Mouse (Mus musculus): ENCODE results near the gene Dnajc2. TPM values are rescaled to one million over a fixed set of nuclear protein-coding genes. Genes with fewer than 3 reads are reported as not detected.

The Dnajc2 gene
- total RNA-seq (2021), result 10 to 100 TPM; 13.5 to 17.6 TPM
- long read RNA-seq, experiment 1, transcript Dnajc2-201 (17 exons, 2,133 nt), result major isoform, 36 of 38 reads
- long read RNA-seq, experiment 1, partial matches to known transcripts, result 1 of 38 reads
- long read RNA-seq, experiment 1, other reads (novel, unspliced or antisense), result 0 of 38 reads
- long read RNA-seq, experiment 2, transcript Dnajc2-201 (17 exons, 2,133 nt), result major isoform, 26 of 30 reads
- long read RNA-seq, experiment 2, partial matches to known transcripts, result 1 of 30 reads
- long read RNA-seq, experiment 2, other reads (novel, unspliced or antisense), result 1 of 30 reads

GRCm38 (mm10) chr5:21785053-21785452, at the start of gene Dnajc2, which contains the start of gene Psmc2:
Gene Dnajc2, minus strand, starts transcription at chr5:21785251.
Gene Psmc2, plus strand, starts transcription at chr5:21785283.
- intact Hi-C loops (cut with DNase I), result no loop called here
- DNase-seq, result peak; percentile 91 to 93

GRCm38 (mm10) chr5:21831761-21832160, 46.7 kb upstream of the Dnajc2 start:
- intact Hi-C loops (cut with DNase I), result no loop called here
- DNase-seq, result no peak

DNA sequence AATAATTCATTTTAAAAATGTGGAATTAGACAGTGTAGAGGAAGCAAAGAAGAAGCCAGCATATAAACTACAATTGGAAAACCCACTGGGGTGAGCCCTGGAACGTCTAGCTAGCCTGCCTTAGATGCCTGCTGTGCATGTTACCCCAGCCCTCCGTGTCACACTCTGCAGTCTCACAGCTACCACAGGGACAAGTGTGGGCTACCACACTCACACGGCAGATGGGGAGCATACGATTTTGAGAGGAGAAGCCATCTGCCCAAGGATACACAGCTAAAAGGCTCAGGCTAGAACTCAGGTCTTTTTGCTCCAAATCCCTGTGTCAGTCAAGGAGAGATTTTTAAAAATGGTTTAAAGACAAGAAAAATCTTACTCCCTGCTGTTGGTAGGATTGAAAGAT, 43.8 kb upstream of the Dnajc2 start:
- no peak for DNase-seq
- intact Hi-C loops (cut with DNase I), result no loop called here

GRCm38 (mm10) chr5:21827643-21828042, 42.6 kb upstream of the Dnajc2 start:
- DNase-seq, result no peak
- intact Hi-C loops (cut with DNase I), result no loop called here

DNA sequence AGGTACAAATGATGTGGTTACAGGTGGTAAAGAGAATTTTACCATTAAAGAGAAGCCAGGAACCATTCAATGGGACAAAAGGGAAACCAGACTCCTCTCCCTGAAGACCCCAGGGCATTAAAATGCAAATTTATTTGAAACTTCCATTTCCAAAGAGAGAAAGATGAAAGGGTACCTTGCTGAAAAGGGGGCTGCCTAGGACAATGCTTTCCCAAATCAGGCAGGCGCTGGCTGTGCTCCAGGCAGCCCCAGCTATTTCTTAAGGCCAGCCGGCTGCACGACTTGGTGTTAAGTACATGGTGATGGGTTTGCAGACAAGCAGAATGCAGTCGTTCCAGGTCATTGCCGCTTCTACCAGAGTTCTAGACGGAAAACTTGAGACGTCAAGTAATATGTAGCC, 41.3 kb upstream of the Dnajc2 start:
- intact Hi-C loops (cut with DNase I), result no loop called here
- no peak for DNase-seq

DNA sequence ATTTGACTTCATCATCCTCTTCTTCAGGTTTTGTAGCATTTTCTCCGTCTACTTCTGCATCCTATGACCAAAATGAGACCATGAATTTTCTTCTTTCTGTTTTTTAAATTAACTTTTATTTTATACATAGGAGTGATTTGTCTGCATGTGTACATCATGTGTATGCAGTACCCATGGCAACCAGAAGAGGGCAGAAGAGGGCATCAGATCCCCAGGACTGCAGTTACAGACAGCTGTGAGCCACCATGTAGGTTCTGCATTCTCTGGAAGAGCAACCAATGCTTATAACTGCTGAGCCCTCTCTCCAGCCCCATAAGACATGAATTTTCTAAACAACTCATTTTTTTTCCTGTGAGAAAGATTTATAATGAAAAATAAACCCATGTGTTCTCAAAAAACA, 28.9 kb upstream of the Dnajc2 start:
- peak in 1 of 2 experiments; percentile 33 for DNase-seq

GRCm38 (mm10) chr5:21810924-21811323, 25.9 kb upstream of the Dnajc2 start:
- no peak for DNase-seq

More for the DNA sequence above, 28.9 kb upstream of the Dnajc2 start:
- intact Hi-C loops (cut with DNase I), result no loop called here

DNA sequence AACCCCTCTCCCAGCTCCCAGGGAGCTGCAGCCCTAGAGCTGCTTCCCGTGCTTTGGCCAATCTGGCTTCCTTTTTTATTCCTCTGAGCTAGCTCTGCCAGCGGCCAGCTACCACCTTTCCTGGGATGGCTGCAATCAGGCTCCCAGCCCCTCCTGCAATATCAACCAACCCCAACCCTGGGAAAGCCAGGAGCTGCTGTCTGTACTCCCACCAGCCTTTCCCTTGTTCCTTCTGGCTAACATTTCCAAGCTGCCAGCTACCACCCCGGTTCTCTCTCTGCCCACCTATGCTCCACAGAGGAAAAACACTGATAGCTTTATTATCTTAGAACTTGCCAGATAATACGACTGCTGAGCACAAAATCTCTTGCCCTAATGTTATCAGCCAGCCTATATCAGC, 19.8 kb upstream of the Dnajc2 start:
- no peak for DNase-seq
- intact Hi-C loops (cut with DNase I), result no loop called here

More at GRCm38 (mm10) chr5:21810924-21811323, 25.9 kb upstream of the Dnajc2 start:
- intact Hi-C loops (cut with DNase I), result no loop called here

DNA sequence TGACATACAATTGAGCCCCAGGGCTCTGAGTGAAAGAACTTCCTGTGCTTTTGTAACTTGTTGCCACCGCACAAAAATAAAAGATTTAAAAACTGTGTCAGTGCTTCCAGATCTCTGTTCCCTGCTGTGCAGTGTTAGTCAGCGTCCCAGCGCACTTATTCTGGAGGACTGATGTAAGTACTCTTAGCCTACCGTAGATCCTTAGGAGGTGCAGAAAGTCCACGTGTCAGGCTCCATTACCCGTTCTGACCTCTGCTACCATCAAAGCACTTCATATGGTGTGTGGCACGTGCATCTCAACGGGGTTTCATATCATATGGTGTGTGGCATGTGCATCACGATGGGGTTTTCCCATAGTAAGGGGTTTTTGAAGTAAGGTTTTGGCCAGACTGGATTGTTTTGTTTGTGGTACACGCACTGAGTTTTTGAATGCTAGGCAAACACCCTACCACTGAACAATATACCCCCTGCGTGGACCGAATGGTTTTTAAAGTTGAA, 18.7 kb upstream of the Dnajc2 start:
- intact Hi-C loops (cut with DNase I), result no loop called here
- DNase-seq, result no peak

- intact Hi-C loops (cut with DNase I), result no loop called here
- no peak for DNase-seq
Observed at GRCm38 (mm10) chr5:21802907-21803306, 17.9 kb upstream of the Dnajc2 start.

- intact Hi-C loops (cut with DNase I), result no loop called here
- DNase-seq, result no peak
Observed at GRCm38 (mm10) chr5:21792166-21792565, 7.1 kb upstream of the Dnajc2 start.

DNA sequence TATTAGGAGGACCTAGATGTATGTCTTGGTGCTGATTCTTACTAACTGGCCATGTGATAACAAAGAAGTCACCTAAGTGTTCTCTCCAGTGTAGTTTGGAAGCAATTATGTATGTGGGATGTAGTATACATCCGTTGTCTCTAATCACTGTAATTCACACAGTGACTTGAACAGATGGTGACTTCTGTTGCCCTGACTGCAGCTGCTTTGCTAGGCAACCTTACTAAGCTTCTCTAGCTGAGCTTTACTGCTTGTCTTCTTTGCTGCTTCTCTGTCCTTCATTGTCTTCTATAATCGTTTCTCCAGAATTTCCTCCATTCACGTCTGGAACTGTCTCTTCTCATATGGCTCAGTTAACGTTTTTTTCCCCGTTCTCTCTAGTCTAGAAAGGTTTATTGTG, 4.0 kb upstream of the Dnajc2 start:
- no peak for DNase-seq
- intact Hi-C loops (cut with DNase I), result no loop called here

DNA sequence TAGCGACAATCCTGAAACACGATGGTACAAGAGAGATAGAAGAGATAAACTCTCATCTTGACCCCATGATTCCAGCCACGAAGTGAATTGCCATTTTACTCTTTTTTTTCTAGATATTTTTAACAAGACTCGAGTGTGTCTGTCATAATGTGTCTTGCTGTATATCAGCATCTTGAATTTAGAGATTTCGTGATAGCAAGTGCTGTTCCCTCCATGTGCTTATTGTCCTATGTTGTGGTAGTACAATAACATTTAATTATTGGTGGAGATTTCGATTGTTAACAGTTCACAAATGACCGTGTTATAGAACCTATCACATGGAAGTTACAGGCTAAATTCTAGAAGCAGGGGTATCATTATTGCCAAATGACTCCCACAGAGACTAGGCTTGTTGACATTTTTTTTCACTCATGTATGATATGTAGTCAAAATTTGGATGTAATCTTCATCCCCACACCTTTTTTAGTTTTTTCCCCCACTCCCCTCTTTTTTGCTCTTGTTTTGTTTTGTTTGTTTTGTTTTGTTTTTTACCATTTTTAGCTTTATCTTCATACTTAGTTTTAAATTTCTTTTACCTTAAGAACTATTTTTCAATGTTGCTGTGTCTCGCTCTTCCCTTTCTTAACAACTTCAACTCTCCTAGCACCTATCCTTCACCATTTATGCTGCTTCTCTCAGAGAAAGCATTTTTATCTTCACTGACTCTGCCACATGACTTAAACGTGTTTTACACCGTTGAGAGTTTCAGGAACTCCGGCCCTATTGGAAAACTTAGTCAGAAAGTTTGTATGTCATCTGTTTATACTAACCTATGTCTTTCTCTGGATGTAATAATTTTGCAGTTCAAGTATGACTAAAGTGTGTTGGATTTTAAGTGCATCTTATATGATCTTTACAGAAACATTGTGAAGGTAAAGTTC, 2.4 kb upstream of the Dnajc2 start:
- DNase-seq, result no peak
- intact Hi-C loops (cut with DNase I), result no loop called here

DNA sequence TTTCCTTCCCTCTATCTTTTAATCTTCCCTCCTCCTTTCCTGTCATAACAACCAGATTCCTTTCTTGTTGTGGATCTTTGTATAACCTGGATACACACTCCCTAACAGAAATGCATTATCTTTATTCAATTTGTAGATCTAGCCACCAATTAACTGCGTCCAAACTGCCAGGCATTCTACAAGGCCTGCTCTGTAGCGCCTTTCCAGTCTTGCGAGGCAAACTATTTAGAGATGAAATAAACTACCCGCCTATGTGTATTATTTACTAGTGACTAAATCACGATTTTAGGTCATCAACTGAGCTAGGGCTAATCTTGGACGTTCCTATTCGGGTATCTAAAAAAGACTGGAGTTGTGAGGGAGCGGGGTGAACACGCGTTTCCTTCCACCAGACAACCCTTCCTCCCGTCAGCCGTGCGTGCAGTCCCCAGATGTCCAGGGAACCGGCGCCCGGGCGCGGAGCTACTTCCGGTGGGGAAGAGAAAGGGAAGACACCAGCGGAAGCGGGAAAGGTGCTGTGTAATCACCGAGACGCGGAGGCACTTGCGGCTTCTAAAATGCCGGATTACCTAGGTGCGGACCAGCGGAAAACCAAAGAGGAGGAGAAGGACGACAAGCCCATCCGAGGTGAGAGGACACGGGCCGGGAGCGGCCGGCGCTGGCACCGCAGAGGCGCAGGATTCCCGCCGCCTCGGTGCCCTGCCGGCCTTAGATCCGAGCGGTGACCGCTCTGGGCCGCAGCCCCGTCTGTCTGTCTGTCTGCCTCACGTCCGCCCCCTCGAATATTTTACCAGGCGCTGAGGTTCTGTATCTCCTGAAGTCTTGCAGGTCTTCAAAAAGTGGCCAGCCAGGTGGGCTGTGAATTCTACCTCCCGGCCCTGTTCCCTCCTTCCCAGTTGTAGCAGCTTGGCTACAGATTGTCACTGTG, 1.5 kb upstream of the Dnajc2 start:
- intact Hi-C loops (cut with DNase I), result no loop called here
- DNase-seq, result peak; percentile 89 to 96

GRCm38 (mm10) chr5:21785776-21786175, 725 bp upstream of the Dnajc2 start:
- intact Hi-C loops (cut with DNase I), result no loop called here
- no peak for DNase-seq

- intact Hi-C loops (cut with DNase I), result no loop called here
- DNase-seq, result peak in 1 of 2 experiments; percentile 18
Observed at GRCm38 (mm10) chr5:21784161-21785052, 644 bp downstream of the Dnajc2 start.

DNA sequence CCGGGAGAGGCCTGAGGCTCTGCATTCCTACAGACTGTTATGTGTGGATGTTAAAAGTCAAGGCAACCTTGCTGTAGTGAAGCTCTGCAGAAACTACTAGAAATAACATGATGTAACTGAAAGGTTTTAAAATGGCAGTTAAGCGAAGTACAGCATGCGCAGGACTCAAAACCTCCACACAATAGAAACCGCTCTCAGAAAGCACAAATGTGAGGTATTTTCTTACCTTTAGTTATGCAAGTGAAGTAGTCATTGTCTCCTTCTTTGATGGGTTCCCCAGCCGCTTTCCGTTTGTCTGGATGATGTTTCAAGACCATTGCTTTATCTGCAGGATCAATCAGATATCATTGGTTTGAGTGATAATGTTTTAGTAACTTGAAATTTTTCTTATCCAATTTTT, 8.6 kb downstream of the Dnajc2 start:
- DNase-seq, result no peak
- intact Hi-C loops (cut with DNase I), result no loop called here

DNA sequence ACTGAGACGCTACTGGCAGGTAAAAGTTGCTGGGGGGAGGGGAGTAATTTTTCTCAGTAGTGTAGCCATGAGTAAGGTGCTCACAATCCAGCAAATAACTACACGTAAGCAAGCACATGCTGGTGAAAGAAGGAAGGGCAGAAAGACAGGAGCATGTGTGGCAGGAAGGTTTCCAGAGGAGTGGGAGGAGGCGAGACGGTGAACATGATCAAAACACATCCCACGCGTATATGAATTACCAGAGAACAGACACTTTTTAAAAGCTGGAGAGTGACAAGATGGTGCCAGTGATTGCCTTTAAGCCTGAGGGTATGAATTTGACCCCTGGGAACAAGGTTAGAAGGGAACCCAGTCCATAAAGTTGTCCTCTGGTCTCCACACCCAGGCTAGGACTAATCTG, 15.2 kb downstream of the Dnajc2 start:
- intact Hi-C loops (cut with DNase I), result no loop called here
- no peak for DNase-seq

GRCm38 (mm10) chr5:21768506-21768905, 16.5 kb downstream of the Dnajc2 start:
- intact Hi-C loops (cut with DNase I), result no loop called here
- DNase-seq, result no peak

All from heart, postnatal 14 days (tissue).